Mouse (Mus musculus): Measurements from ENCODE around the gene Ahdc1.

Ahdc1 gene

DNA sequence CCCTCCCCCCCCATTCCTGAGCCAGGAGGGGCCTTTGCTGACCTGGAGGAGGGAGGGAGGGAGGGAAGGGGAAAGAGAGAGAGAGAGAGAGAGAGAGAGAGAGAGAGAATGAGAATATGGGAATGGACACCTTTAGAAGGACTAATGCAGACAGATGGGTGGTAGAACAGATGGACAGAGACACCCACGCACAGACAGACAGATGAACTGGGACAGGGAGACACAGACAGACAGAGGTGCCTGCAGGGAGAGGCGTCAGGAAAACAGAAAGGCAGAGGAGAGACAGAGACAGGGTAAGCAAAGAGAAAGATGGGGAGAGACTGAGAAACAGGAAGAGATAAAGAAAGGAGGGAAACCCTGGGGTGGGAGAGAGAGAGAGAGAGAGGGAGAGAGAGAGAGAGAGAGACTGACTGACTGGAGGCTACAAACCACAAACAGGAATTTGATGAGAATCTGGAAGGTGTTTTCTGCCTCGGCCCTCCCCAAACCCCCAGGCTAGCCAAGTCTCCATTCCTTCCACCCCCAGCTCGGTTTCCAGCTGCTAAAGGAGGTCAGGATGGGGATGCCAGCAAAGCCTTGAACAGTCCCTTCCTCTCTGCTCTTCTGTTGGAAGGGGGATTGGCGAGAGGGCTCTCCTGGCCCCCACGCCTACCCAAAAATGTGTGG lies 6.7 kb downstream of the Ahdc1 start:
- no peak for DNase-seq (ENCODE audit: low spot score)

DNA sequence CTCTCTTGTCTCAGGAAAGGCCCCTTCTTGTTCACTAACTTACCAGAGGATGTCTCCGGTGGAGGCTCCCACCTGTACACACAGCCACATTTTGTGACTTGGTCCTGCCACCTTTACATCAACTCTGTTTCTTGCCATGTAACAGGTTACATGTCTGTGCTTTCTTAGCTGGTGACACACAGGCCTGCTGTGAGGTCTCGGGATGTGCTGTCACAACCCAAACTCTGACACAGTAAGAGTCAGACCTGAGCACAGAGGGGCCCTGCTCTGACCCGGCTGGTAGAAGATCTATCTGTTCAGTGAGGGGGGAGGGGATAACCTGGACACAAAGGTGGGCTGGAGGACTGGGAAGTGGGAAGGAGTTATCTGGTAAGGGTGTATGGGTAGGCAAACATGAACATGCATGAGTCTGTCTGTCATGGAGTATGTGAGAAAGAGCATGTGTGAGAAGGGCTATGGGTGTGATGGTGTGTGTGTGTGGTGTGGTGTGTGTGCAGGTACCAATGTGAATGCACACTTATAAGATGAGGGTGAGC lies 7.3 kb downstream of the Ahdc1 start:
- no peak for DNase-seq (ENCODE audit: low spot score)

DNA sequence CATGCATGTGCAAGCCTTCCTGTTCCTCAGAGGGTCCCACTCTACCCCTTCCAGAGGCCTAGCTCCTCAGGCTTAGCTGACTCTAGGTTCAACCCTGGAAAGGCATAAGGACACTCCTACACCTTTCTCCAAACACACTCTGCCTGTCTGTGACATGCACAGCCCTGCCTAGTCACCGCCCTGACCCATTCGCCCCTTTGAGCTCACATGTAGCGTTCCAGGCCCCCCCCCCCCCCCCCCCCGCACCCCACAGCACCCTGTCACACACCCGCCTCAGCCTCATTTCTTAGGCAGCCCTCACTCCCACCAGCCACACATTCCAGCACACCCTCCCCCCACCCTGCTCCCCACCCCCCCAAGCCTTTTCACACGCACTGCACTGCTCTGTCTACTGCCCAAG lies 9.7 kb downstream of the Ahdc1 start:
- no peak for DNase-seq (ENCODE audit: low spot score)

DNA sequence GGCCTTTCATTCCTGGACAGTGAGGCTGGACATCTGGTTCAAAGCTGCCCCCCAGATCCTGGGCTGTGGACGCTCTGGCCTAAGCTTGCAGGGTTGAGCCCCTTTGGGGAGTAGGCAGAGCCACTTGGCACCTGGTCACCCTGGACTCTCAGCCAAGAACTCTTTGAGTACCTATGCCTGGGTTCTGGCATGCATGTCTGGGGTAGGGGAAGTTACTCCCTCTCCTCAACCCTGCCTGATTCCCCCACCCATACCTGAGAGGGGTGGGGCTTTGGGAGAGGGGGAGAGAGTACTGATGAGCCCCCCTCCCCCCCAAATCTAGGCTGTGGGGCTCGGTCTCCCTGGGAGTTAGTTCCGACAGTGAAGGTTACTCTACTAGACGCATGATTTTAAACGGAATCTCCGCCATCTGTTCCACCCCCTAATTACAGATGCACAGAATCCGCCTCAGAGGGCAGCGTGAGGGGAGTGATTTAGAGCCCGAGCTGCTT lies 10.2 kb downstream of the Ahdc1 start:
- DNase-seq (ENCODE audit: low spot score) = no peak

DNA sequence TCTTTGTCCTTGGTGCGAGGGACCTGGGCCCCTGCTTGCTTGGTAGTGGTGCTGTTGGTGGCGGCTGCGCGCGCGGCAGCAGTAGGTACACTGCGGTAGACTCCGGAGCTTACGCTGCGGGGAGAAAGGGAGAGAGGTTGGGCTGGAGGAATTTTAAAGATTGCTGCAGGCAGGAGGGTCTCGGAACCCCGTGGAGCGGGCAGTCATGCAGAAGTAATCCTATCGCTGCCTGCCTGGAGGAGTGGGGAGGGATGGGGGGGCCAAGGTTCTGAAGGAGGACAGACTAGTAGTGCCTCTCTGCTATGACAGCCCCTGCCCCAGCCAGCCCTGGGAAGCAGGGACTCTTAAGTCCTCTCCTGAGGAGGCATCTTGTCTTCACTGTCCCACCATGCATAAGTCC lies 11.2 kb downstream of the Ahdc1 start:
- DNase-seq (ENCODE audit: low spot score) = no peak

DNA sequence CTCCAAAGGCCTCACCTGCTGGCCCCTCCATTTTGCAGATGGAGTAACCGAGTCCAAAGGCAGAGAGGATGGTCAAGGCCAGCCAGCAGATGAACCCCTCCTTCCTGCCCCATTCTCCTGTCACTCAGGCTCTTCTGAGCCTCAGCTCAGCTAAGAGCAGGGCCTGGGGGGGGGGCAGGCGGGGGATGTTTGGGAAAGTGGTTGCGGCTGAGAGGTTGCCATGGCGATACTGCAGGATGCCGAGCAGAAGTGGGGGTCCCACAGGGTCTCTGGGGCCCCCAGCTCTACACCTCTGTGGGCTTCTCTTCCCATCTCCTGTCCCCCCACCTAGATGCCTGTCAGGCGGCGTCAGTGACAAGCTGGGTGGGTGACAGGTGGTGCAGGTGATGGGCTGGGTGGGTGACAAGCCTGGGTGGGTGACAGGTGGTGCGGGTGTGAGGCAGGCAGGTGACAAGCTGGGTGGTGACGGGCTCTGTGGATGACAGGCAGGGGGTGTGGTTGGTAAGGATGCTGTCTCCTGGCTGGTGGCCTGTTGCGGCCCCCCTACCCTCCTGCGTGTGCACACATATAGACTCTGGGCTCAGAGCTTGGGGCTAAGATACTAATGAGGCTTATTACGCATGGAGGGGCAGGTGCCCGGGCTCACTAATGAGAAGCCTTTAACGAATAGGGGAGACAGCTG lies 12.0 kb downstream of the Ahdc1 start:
- no peak for DNase-seq (ENCODE audit: low spot score)

DNA sequence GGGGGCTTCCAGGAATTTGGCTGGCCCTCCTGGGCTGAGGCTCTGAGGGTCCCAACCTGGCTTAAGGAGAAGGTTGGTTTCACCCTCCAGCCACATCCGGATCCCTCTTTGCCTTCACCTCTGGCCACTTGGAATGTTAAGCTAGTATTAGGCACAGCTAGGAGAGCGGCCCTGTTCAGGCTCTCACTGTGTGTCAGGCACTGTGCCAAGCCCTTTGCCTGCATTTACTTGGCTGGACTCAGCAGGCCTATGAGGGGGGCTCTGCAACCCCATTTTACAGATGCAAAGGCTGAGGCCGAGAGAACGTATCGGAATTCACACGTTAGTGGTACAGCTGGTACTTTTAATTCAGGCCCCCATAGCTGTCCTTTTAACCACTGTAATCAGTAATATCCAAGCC lies 12.6 kb downstream of the Ahdc1 start:
- no peak for DNase-seq (ENCODE audit: low spot score)

DNA sequence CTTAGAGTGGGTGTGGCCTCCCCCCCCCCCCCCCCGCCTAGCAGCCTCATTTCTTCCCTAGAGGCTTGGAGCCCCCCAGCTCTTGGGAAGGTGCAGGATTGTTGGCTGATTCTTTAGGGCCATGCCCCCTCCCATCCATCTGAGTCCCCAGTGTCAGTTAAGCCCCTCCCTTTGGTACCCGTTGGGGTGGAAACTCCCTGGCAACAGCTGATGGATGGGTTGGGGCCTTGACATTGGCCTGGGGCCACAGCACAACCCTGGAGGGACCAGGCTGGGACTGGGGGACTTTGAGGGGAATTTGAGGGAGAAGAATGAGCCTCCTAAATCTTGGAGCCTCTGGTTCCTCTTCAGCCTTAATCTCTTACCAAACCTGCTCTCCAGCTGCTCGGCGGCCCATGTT lies 13.3 kb downstream of the Ahdc1 start:
- no peak for DNase-seq (ENCODE audit: low spot score)

DNA sequence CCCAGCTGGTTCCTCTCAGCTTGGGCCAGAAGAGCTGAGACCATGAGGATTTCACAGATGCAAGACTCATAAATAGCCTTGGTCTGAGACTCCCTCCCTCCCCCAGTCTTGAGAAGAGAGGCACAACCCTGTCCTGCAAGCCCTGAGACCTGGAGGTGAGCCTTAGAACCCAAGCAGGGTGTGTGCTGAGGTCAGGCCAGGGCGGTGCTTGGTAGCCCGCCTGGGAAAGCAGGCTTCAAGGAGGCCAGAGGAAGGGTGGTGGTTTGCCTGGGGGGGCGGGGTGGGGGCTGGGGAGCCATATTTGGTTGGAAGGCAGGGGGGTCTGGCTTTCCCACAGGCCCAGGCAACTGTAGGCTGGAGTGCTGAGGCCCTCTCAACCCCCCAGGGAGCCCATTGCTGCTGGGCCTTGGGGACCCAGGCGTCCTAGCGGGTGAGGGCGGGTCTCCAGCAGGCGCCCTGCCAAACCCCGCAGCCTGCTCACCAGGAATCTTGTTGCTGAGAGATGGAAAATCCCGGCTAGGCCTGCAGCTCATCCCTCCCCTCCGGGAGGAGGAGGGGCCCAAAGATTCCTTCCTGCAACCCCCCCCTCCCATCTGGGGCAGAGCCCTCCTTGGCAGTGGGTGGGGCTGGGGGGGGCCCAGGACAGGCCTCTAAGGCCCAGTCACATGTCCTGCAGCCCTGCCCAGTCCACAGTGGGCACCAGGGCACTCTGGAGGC lies 14.1 kb downstream of the Ahdc1 start:
- DNase-seq (ENCODE audit: low spot score) = peak; percentile 95

DNA sequence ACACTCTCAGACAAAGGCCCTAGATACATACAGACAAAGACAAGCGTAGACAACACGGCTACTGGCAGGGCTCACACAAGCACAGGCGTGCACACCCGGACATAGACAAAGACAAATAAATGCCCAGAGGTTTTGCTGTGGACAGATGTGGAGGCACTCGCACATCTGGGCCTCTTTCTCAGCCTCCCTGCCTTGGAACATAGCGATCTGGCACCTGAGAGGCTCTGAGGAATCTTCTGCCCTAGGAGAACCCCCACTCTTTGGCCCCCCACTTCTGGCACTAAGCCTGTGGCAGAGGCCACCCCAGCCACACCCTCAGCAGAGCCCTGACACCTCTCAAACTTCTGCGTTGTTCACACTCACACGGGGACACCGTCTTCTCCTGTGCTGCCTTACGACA lies 15.2 kb downstream of the Ahdc1 start:
- no peak for DNase-seq (ENCODE audit: low spot score)

DNA sequence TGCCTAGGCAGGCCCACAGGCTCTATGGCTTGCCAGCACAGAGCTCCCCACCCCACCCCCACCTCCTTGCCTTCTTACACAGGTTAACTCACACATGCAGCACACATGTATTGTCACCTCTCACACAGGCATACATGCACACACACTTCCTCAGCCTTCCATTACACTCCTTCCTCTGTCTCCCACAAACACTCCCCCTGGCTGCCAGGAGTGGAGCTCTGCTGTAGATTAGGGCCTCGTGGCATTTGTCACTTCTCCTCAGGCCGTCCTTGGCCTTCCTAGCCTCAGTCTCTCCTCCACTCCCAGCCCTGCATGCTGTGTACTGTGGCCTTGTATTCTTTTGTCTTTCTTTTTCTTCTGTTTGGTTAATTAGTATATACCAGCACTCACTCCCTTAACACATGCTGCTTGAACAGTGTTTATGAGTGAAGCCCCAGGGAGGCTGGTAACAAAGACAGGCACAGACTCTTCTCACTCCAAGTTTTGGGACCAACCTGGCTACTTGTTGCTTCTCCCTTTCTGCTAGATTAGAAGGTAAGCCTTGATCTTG lies 15.8 kb downstream of the Ahdc1 start:
- DNase-seq (ENCODE audit: low spot score) = no peak

DNA sequence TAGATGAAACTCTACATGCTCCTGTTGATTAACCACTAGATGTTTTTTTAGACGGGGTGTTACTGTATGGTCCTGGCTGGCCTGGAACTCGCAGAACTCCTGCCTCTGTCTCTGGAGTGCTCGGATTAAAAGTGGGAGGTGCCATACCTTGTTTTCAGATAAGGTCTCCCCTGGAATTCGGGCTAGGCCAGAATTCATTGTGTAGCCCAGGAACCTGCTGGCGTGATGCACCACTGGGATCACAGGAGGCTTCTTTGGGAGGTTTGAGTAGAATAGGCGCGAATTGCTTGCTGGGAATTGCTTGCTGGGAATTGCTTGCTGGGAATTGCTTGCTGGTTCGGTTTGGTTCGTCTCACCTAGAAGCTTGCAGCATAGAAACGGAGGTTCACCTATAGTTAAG lies 16.7 kb downstream of the Ahdc1 start:
- DNase-seq (ENCODE audit: low spot score) = no peak

DNA sequence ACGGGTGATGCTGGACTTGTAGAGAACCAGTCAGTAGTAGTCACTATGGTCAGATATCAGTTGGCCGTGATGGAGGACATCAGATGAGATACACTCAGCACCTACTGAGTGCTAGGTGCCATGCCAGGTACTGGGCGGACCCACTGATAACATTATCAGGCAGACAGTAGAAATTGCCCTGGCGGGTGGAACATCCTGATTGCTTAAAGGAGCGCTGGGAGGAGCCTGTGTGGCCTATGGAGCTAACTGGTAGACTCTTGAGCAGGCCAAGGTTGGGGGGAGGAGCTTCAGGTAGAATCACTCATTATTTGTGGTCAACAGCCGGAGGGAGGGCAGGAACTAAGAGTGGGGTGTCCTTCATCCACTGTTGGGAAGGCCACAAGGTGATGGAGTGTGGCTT lies 17.1 kb downstream of the Ahdc1 start:
- no peak for DNase-seq (ENCODE audit: low spot score)

DNA sequence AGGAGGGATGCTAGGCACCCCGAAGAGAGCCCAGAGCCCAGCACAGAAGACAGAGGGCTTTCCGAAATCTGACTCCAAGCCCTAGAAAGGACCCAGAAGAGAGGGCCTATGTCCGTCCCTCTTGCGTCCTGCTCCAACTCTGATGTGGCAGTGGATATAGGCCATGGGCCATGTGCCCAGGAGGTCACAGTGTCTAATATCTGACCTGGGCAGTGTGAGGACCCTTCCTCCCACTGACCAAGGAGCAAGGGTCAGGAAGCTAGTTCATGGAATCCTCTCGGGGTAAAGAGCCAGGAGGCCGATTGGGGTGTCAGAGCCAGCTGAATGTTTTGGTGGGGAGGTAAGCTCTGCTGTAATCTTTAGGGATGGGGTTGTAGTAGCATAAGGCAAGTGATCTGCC lies 17.8 kb downstream of the Ahdc1 start:
- no peak for DNase-seq (ENCODE audit: low spot score)

DNA sequence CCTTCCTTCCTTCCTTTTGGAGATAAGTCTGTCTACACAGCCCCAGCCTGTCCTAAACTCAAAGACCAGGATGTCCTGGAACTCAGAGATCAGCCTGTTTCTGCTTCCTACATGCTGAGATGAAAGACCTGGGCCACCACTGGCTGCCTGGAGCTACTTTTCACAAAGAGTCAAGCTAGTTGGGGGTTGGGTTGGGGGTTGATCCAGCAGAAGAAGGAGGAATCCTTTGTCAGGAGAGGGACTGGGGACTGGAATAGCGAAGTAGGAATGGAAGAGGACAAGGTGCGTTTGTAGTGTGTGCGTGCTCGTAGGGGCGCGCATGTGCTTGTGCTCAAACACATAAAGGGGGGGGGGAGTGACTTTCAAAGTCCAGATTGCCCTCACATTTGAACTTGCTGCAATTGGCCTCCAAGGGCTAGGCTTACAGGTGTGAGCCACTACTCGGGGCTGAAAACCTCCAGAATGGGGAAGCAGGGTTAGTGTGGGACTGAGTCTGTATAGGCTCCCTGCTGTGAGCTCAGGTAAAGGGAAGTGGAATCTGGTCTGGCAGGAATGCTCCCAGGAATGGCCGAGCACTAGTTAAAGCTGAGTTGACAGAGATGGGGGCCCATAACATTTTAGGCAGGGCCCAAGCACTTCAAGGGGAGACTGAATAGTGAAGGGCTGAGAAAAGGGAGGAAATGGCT lies 21.5 kb downstream of the Ahdc1 start:
- no peak for DNase-seq (ENCODE audit: low spot score)

DNA sequence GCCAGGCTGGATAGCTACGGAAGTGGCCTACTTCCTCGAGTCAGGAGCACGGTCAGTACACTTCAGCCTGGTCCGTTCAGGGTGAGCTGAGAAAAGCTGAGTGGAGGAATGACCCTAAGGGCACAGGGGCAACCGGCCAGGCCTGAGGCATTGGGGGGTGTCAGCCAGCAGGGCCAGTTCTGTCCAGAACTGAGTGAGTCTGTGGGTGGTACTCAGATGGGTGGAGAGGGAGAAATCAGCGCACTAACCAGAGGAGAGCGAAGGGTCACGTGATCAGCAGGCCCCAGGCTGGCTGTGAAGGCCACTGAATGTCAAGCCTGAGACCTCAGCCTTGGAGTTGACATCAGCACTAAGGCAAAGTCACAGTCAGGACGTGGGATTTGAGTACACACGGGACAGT lies 23.4 kb downstream of the Ahdc1 start:
- DNase-seq (ENCODE audit: low spot score) = no peak

DNA sequence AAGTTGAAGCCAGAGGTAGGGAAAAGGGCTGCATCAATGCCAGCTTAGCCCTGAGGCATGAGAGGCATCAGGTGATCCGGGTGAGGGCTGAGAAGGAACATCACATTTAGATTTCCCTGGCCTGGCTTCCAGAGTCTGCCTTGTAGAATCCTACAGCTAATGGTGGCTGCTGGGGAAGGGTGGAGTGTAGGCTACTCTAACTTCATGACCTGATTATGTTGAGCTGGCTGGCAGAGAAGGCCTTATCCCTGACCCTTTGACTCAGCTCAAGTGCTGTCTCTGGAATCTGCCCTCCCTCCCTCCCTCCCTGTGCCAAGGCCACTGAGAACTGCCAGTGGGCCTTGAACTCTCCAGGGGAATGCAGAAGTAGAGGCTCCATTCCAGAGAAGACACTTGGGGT lies 24.4 kb downstream of the Ahdc1 start:
- no peak for DNase-seq (ENCODE audit: low spot score)

DNA sequence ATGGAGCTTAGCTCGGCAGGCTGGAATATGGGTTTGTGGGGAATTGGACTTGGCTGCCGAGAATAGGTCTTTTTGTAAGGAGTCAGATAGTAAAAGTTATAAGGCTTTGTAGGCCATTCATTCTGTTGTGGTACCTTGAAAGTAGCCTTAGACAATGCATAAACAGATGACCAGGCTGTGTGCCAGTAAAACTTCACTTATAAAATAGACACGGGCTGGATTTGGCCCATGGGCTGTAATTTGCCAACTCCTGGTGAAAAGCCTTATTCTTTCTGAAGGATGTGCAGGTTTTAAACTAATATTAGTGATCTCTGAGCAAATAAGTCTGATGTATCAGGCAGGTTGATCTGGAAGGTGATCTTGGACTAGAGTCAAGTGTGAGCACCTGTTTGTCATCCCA lies 24.9 kb downstream of the Ahdc1 start:
- no peak for DNase-seq (ENCODE audit: low spot score)

DNA sequence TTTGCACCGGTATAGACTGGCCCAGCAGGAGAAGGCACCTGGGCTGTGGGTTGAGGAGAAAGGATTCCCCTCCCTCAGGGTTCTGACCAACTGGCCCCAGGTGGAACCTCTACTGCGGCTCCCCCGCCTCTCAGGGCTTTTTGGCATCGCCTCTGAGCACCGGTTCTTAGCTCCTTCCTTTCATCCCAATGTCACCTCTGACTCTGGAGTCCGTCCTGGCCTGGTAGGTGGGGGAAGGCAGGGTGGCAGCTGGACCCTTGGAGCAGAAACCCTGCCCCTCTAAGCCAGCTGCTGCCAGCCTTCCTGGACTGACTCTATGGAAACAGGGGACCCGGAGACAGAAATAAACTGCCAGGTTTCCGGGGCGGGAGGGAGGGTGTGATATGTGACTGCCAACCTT lies 26.2 kb downstream of the Ahdc1 start:
- DNase-seq (ENCODE audit: low spot score) = no peak

DNA sequence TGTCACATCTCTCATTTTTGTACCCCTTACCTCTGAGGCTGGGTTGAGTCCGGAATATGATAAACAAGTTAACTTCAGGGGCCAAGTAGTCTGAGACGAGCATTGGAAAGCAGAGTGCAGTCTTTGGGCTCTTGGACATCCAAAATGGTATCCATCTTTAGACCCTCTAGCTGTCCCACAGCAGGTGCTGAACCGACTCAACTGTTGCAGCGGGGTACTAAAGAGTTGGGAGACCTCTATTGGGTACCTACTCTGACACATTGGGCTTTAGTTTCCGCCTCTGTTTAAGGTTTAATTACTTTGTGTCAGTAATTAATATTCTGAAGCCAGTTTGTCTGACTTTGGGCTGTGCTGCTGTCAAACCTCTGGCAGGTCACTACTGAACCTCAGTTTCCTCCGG lies 26.7 kb downstream of the Ahdc1 start:
- no peak for DNase-seq (ENCODE audit: low spot score)

DNA sequence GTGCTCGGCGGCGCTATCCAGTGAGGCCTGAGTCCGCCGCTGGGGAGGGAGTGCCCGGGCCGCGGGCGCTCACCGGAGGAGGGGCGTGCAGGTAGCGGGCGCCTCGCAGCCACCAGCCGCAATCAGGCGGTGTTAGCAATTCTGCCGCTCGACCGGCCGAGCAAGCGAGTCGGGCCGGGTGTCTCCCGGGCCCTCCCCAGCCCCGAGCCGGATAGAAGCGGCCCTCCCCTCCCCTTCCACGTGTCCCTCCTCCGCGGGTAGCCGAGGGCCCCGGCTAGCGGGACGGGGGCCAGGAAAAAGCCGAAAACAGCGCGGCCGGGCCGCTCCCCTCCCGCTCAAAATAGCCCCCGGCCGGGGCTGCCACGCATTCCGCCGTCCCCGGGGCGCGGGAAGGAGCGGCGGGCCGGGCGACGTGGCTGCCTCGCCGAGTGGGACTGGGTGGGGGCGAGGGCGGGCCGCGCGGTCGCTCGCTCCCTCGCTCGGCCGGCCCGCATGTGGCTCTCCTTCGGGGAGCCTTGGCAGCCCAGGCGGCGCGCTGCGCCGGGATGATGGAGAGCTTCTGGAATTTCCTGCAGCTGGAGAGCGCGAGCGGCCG lies 27.6 kb downstream of the Ahdc1 start:
- no peak for DNase-seq (ENCODE audit: low spot score)
